Mouse (Mus musculus): Measurements from ENCODE around the gene Ruvbl2. TPM values are rescaled to one million over a fixed set of nuclear protein-coding genes. Genes with fewer than 3 reads are reported as not detected.
"Not testable (repeated sequence)": the region's sequence is repeated elsewhere in the genome, so short reads cannot be mapped to it uniquely, and the experiment has no call there.

The Ruvbl2 gene
- polyA plus RNA-seq, 1 experiment from 2014 or later, result 171 TPM

DNA sequence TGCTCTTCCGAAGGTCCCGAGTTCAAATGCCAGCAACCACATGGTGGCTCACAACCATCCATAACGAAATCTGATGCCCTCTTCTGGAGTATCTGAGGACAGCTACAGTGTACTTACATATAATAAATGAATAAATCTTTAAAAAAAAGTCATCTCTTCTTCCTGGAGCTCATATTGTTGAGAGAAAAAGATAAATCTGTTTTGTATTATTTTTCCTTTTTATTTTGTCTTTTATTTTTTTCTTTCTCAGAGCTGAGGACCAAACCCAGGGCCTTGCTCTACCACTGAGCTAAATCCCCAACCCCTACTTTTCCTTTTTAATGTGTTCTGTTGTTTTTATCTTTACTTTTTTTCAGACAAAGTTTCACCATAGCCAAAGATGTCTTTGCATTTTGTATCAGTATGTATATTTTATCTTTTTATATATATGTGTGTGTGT, 41.5 kb downstream of the Ruvbl2 start:
- DNase-seq (ENCODE audit: low spot score, missing footprints); H3K9me3 ChIP-seq (ENCODE audit: control insufficient read depth, low read length); H3K36me3 ChIP-seq (ENCODE audit: control insufficient read depth, insufficient read depth, low read length); H3K27me3 ChIP-seq (ENCODE audit: control insufficient read depth, insufficient read depth, low read length); H3K27ac ChIP-seq (ENCODE audit: low read depth, low read length); H3K9ac ChIP-seq (ENCODE audit: low read length): not testable (repeated sequence)
- peaks cover 14% of the 10 kb centered on the region for H3K4me1 ChIP-seq (ENCODE audit: control insufficient read depth, insufficient read depth, low read length)
- WGBS, result 10% methylated on average over 3 of the region's 3 CpGs
- H3K4me2 ChIP-seq, result peak overlapping the region; percentile 49
- peak; percentile 22; the same call in 1 of the 2 replicates for ATAC-seq (ENCODE audit: low FRiP score)
- peak overlapping the region; percentile 85 for H3K4me3 ChIP-seq (ENCODE audit: low read depth, low read length)

GRCm38 (mm10) chr7:45395578-45396336, 42.1 kb downstream of the Ruvbl2 start, which contains the start of gene Snrnp70:
Snrnp70 (minus strand) TSS chr7:45395742.
- 2% methylated on average over 60 of the region's 60 CpGs for WGBS
- peak; percentile 97 for ATAC-seq (ENCODE audit: low FRiP score)

GRCm38 (mm10) chr7:45395129-45395541, 42.8 kb downstream of the Ruvbl2 start:
- H3K4me3 ChIP-seq (ENCODE audit: low read depth, low read length), result peak overlapping the region; percentile 85
- H3K9ac ChIP-seq (ENCODE audit: low read length), result peak overlapping the region; percentile 94
- peak overlapping the region; percentile 88 for H3K4me2 ChIP-seq
- H3K36me3 ChIP-seq (ENCODE audit: control insufficient read depth, insufficient read depth, low read length), result peaks cover 6% of the 10 kb centered on the region; the same call in 1 of the 2 replicates
- peaks cover 14% of the 10 kb centered on the region for H3K4me1 ChIP-seq (ENCODE audit: control insufficient read depth, insufficient read depth, low read length)
- H3K9me3 ChIP-seq (ENCODE audit: control insufficient read depth, low read length), result no peaks in the 10 kb centered on the region
- H3K27me3 ChIP-seq (ENCODE audit: control insufficient read depth, insufficient read depth, low read length), result no peaks in the 10 kb centered on the region
- ATAC-seq (ENCODE audit: low FRiP score) (peak; percentile 81), DNase-seq (ENCODE audit: low spot score, missing footprints) (no peak)
- peak overlapping the region; percentile 98 for H3K27ac ChIP-seq (ENCODE audit: low read depth, low read length)
- WGBS, result under 1% methylated on average over 19 of the region's 20 CpGs

More at GRCm38 (mm10) chr7:45395578-45396336, 42.1 kb downstream of the Ruvbl2 start, which contains the start of gene Snrnp70:
- Histone ChIP-seq H3K9ac (ENCODE audit: low read length) (peak within 1 kb of the TSS; percentile 94), H3K9me3 (ENCODE audit: control insufficient read depth, low read length) (no peaks in the 10 kb centered on the region), H3K27ac (ENCODE audit: low read depth, low read length) (peak within 1 kb of the TSS; percentile 98), H3K4me3 (ENCODE audit: low read depth, low read length) (peak within 1 kb of the TSS; percentile 85), H3K27me3 (ENCODE audit: control insufficient read depth, insufficient read depth, low read length) (no peaks in the 10 kb centered on the region), H3K4me2 (peak within 1 kb of the TSS; percentile 88), H3K36me3 (ENCODE audit: control insufficient read depth, insufficient read depth, low read length) (peaks cover 2% of the 10 kb centered on the region; the same call in 1 of the 2 replicates), H3K4me1 (ENCODE audit: control insufficient read depth, insufficient read depth, low read length) (peaks cover 14% of the 10 kb centered on the region)
- DNase-seq (ENCODE audit: low spot score, missing footprints), result peak; percentile 100

DNA sequence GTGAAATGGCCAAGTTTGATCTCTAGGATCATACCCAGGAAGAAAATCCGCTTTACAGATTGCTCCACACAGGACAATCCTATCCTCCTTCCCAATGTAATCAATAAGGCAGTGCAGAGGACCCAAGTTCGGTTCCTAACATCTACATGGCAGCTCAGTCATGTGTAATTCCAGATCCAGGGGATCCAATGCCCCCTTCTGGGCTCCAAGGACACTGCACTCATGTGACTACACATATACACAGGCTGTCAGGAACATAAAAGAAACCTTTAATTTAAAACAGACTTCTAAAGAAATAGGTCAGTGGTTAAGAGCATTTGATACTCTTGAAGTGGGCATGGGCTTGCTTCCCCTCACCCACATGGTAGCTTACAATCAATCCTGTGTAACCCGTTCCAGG, 51.8 kb downstream of the Ruvbl2 start:
- no peak overlapping the region for H3K4me2 ChIP-seq
- no peak overlapping the region for H3K27ac ChIP-seq (ENCODE audit: low read depth, low read length)
- H3K9me3 ChIP-seq (ENCODE audit: control insufficient read depth, low read length), result no peaks in the 10 kb centered on the region
- H3K36me3 ChIP-seq (ENCODE audit: control insufficient read depth, insufficient read depth, low read length), result peaks cover 64% of the 10 kb centered on the region
- 90% methylated on average over 3 of the region's 3 CpGs for WGBS
- H3K9ac ChIP-seq (ENCODE audit: low read length), result no peak overlapping the region
- no peaks in the 10 kb centered on the region for H3K27me3 ChIP-seq (ENCODE audit: control insufficient read depth, insufficient read depth, low read length)
- DNase-seq (ENCODE audit: low spot score, missing footprints), result no peak
- no peaks in the 10 kb centered on the region for H3K4me1 ChIP-seq (ENCODE audit: control insufficient read depth, insufficient read depth, low read length)
- no peak for ATAC-seq (ENCODE audit: low FRiP score)
- no peak overlapping the region for H3K4me3 ChIP-seq (ENCODE audit: low read depth, low read length)

GRCm38 (mm10) chr7:45376057-45376456, 61.8 kb downstream of the Ruvbl2 start:
- Histone ChIP-seq H3K4me1 (ENCODE audit: control insufficient read depth, insufficient read depth, low read length) (no peaks in the 10 kb centered on the region), H3K27me3 (ENCODE audit: control insufficient read depth, insufficient read depth, low read length) (no peaks in the 10 kb centered on the region), H3K4me3 (ENCODE audit: low read depth, low read length) (no peak overlapping the region), H3K9ac (ENCODE audit: low read length) (no peak overlapping the region), H3K4me2 (no peak overlapping the region), H3K36me3 (ENCODE audit: control insufficient read depth, insufficient read depth, low read length) (peaks cover 52% of the 10 kb centered on the region), H3K27ac (ENCODE audit: low read depth, low read length) (no peak overlapping the region), H3K9me3 (ENCODE audit: control insufficient read depth, low read length) (no peaks in the 10 kb centered on the region)
- DNase-seq (ENCODE audit: low spot score, missing footprints) (no peak), ATAC-seq (ENCODE audit: low FRiP score) (no peak)
- 89% methylated on average over 1 of the region's 1 CpGs for WGBS

DNA sequence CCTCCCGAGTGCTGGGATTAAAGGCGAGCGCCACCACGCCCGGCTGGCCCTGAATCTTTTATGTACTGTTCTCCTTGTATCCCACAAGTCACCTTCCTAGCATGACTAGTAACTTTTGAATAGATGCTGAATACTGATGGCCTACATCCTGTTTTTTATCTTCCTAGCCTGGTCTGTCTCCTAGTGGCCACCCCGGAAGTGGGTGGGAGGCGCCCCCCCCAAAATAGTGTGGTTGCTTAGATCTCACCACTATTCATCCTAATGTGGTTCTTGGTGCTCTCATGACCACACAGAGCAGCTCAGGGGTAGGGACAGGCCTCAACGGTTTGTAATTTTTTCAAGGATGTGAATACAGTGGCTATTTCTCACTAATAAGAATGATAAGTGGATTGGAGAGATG, 63.3 kb downstream of the Ruvbl2 start:
- 93% methylated on average over 8 of the region's 8 CpGs for WGBS
- no peak for ATAC-seq (ENCODE audit: low FRiP score)
- Histone ChIP-seq H3K4me1 (ENCODE audit: control insufficient read depth, insufficient read depth, low read length) (peaks cover 11% of the 10 kb centered on the region), H3K9me3 (ENCODE audit: control insufficient read depth, low read length) (no peaks in the 10 kb centered on the region), H3K36me3 (ENCODE audit: control insufficient read depth, insufficient read depth, low read length) (peaks cover 39% of the 10 kb centered on the region), H3K27ac (ENCODE audit: low read depth, low read length) (no peak overlapping the region), H3K27me3 (ENCODE audit: control insufficient read depth, insufficient read depth, low read length) (peaks cover 6% of the 10 kb centered on the region; the same call in 1 of the 2 replicates), H3K4me2 (no peak overlapping the region), H3K4me3 (ENCODE audit: low read depth, low read length) (no peak overlapping the region), H3K9ac (ENCODE audit: low read length) (no peak overlapping the region)
- no peak for DNase-seq (ENCODE audit: low spot score, missing footprints)

DNA sequence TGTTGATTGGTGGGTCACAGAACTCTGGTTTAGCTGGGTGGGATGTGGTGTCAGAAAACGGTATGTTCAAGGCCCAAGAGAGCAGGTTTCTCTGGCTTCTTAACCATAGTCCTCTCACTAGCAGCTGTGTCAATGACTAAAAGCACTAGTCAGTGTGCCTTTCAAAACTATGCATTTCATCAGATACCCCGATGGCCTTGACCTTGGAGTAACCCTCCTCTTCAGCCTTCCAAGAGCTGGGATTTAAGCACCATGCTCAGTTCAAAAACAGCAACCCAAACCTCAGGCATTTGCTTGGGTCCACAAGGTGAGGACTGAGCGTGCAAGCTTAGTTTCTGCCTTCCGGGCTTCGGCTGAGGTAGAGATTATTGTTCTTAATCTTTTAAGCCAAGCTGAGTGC, 65.5 kb downstream of the Ruvbl2 start:
- Histone ChIP-seq H3K4me3 (ENCODE audit: low read depth, low read length) (no peak overlapping the region), H3K36me3 (ENCODE audit: control insufficient read depth, insufficient read depth, low read length) (peaks cover 23% of the 10 kb centered on the region), H3K4me1 (ENCODE audit: control insufficient read depth, insufficient read depth, low read length) (peaks cover 17% of the 10 kb centered on the region), H3K27ac (ENCODE audit: low read depth, low read length) (no peak overlapping the region), H3K27me3 (ENCODE audit: control insufficient read depth, insufficient read depth, low read length) (peaks cover 23% of the 10 kb centered on the region), H3K9me3 (ENCODE audit: control insufficient read depth, low read length) (no peaks in the 10 kb centered on the region), H3K4me2 (no peak overlapping the region), H3K9ac (ENCODE audit: low read length) (no peak overlapping the region)
- DNase-seq (ENCODE audit: low spot score, missing footprints), result no peak
- no peak for ATAC-seq (ENCODE audit: low FRiP score)
- WGBS, result 87% methylated on average over 5 of the region's 5 CpGs

Small RNAs within 50 kb of the gene (microRNA-seq; reads per million reads assigned to microRNA genes)
- gene Gm22133, result 0.76 reads per million

Other genes starting within 250 kb of the Ruvbl2 start
- gene Ccdc155, start 233.2 kb downstream of the Ruvbl2 start, polyA plus RNA-seq (2014; fragmentation: Nextera tagmentation; extraction: Ambion mirVana), result 0.52 and 0.86 TPM in 2 replicates
- 0.81 and 1.2 TPM in 2 replicates for gene Dkkl1, start 225.9 kb downstream of the Ruvbl2 start, polyA plus RNA-seq (2014; fragmentation: Nextera tagmentation; extraction: Ambion mirVana)
- 241 and 253 TPM in 2 replicates for gene Tead2, start 222.3 kb downstream of the Ruvbl2 start, polyA plus RNA-seq (2014; fragmentation: Nextera tagmentation; extraction: Ambion mirVana)
- 0.81 and 0.97 TPM in 2 replicates for gene Cd37, start 199.0 kb downstream of the Ruvbl2 start, polyA plus RNA-seq (2014; fragmentation: Nextera tagmentation; extraction: Ambion mirVana)
- not detected in 2 replicates for gene Slc6a16, start 197.0 kb downstream of the Ruvbl2 start, polyA plus RNA-seq (2014; fragmentation: Nextera tagmentation; extraction: Ambion mirVana)
- gene Slc6a21, start 160.6 kb downstream of the Ruvbl2 start, polyA plus RNA-seq (2014; fragmentation: Nextera tagmentation; extraction: Ambion mirVana), result not detected in 2 replicates
- gene Trpm4, start 104.3 kb downstream of the Ruvbl2 start, polyA plus RNA-seq (2014; fragmentation: Nextera tagmentation; extraction: Ambion mirVana), result 4.4 and 6.1 TPM in 2 replicates
- gene Hrc, start 102.8 kb downstream of the Ruvbl2 start, polyA plus RNA-seq (2014; fragmentation: Nextera tagmentation; extraction: Ambion mirVana), result 0.11 and 0.19 TPM in 2 replicates
- gene Ppfia3, start 71.1 kb downstream of the Ruvbl2 start, polyA plus RNA-seq (2014; fragmentation: Nextera tagmentation; extraction: Ambion mirVana), result 7.7 and 8.1 TPM in 2 replicates
- 0.75 and 1.2 TPM in 2 replicates for gene Lin7b, start 67.5 kb downstream of the Ruvbl2 start, polyA plus RNA-seq (2014; fragmentation: Nextera tagmentation; extraction: Ambion mirVana)
- gene Snrnp70, start 42.4 kb downstream of the Ruvbl2 start, polyA plus RNA-seq (2014; fragmentation: Nextera tagmentation; extraction: Ambion mirVana), result 62.0 and 70.9 TPM in 2 replicates
- gene Kcna7, start 32.4 kb downstream of the Ruvbl2 start, polyA plus RNA-seq (2014; fragmentation: Nextera tagmentation; extraction: Ambion mirVana), result not detected in 2 replicates
- 0.23 and 0.44 TPM in 2 replicates for gene Ntf5, start 24.4 kb downstream of the Ruvbl2 start, polyA plus RNA-seq (2014; fragmentation: Nextera tagmentation; extraction: Ambion mirVana)
- not detected in 2 replicates for gene Lhb, start 17.3 kb downstream of the Ruvbl2 start, polyA plus RNA-seq (2014; fragmentation: Nextera tagmentation; extraction: Ambion mirVana)
- 26.5 and 26.8 TPM in 2 replicates for gene Gys1, start 3.3 kb downstream of the Ruvbl2 start, polyA plus RNA-seq (2014; fragmentation: Nextera tagmentation; extraction: Ambion mirVana)
- gene Ftl1, start 21.8 kb upstream of the Ruvbl2 start, polyA plus RNA-seq (2014; fragmentation: Nextera tagmentation; extraction: Ambion mirVana), result 5,242 and 5,528 TPM in 2 replicates
- gene Bax, start 28.8 kb upstream of the Ruvbl2 start, polyA plus RNA-seq (2014; fragmentation: Nextera tagmentation; extraction: Ambion mirVana), result 169 and 201 TPM in 2 replicates
- gene Tulp2, start 43.8 kb upstream of the Ruvbl2 start, polyA plus RNA-seq (2014; fragmentation: Nextera tagmentation; extraction: Ambion mirVana), result 0.15 TPM in 1 of 2 replicates, not detected in the other
- not detected in 2 replicates for gene Gm45808, start 48.7 kb upstream of the Ruvbl2 start, polyA plus RNA-seq (2014; fragmentation: Nextera tagmentation; extraction: Ambion mirVana)
- gene Dhdh, start 50.7 kb upstream of the Ruvbl2 start, polyA plus RNA-seq (2014; fragmentation: Nextera tagmentation; extraction: Ambion mirVana), result 3.2 and 3.9 TPM in 2 replicates
- gene Nucb1, start 72.3 kb upstream of the Ruvbl2 start, polyA plus RNA-seq (2014; fragmentation: Nextera tagmentation; extraction: Ambion mirVana), result 83.7 and 84.8 TPM in 2 replicates
- gene Ppp1r15a, start 88.2 kb upstream of the Ruvbl2 start, polyA plus RNA-seq (2014; fragmentation: Nextera tagmentation; extraction: Ambion mirVana), result 16.3 and 17.1 TPM in 2 replicates
- 0.08 and 0.26 TPM in 2 replicates for gene Plekha4, start 88.2 kb upstream of the Ruvbl2 start, polyA plus RNA-seq (2014; fragmentation: Nextera tagmentation; extraction: Ambion mirVana)
- gene Hsd17b14, start 116.8 kb upstream of the Ruvbl2 start, polyA plus RNA-seq (2014; fragmentation: Nextera tagmentation; extraction: Ambion mirVana), result 0.10 and 0.12 TPM in 2 replicates
- 22.5 and 24.7 TPM in 2 replicates for gene Bcat2, start 132.1 kb upstream of the Ruvbl2 start, polyA plus RNA-seq (2014; fragmentation: Nextera tagmentation; extraction: Ambion mirVana)
- gene Fgf21, start 177.4 kb upstream of the Ruvbl2 start, polyA plus RNA-seq (2014; fragmentation: Nextera tagmentation; extraction: Ambion mirVana), result not detected in 2 replicates
- gene Fut1, start 179.2 kb upstream of the Ruvbl2 start, polyA plus RNA-seq (2014; fragmentation: Nextera tagmentation; extraction: Ambion mirVana), result not detected in 2 replicates
- gene Izumo1, start 183.7 kb upstream of the Ruvbl2 start, polyA plus RNA-seq (2014; fragmentation: Nextera tagmentation; extraction: Ambion mirVana), result 0.10 and 0.29 TPM in 2 replicates
- gene Rasip1, start 189.4 kb upstream of the Ruvbl2 start, polyA plus RNA-seq (2014; fragmentation: Nextera tagmentation; extraction: Ambion mirVana), result 4.0 and 4.7 TPM in 2 replicates
- gene Mamstr, start 201.9 kb upstream of the Ruvbl2 start, polyA plus RNA-seq (2014; fragmentation: Nextera tagmentation; extraction: Ambion mirVana), result 1.8 and 2.1 TPM in 2 replicates
- not detected in 2 replicates for gene Fut2, start 228.3 kb upstream of the Ruvbl2 start, polyA plus RNA-seq (2014; fragmentation: Nextera tagmentation; extraction: Ambion mirVana)
- 0.21 TPM in 1 of 2 replicates, not detected in the other for gene Ntn5, start 245.9 kb upstream of the Ruvbl2 start, polyA plus RNA-seq (2014; fragmentation: Nextera tagmentation; extraction: Ambion mirVana)